Mouse (Mus musculus) G1E (cell line): Measurements from ENCODE around the gene Rnf111.

Experiments
- CTCF ChIP-seq: IDR thresholded peaks from 2 replicates; pipeline ENCODE4 v1.5.1; 2012; ENCODE audit warnings: low read depth, low read length, inconsistent platforms, mixed read lengths
- GATA1 ChIP-seq: IDR thresholded peaks from 2 replicates; pipeline ENCODE4 v1.6.1; 2012; ENCODE audit warnings: borderline replicate concordance, low read length, inconsistent platforms, mixed read lengths
- GATA2 ChIP-seq: IDR thresholded peaks from 2 replicates; pipeline ENCODE4 v1.6.1; 2012; ENCODE audit warnings: low read depth, low read length, inconsistent platforms, borderline replicate concordance

DNA sequence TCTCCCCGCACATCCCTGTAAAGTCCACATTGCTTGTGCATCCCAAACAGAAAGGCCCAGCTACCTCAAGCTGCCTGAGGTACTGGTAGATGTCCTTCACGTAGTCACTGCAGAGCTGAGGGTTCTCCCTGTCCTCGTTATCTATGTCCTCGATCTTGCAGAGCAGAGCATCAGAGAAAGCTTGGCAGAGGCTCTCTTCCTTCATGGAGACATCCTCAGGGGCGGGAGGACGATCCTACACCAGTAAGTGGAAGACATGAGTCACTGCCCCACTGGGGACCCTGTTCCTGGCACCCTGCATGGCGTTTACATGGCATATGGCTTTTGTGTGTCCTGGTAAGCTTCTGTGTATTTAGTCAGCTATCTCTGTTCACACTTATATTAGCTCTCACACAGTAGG, 90.5 kb downstream of the Rnf111 start:
- no peak for TF ChIP-seq CTCF
- no peak for TF ChIP-seq GATA2
- no peak for TF ChIP-seq GATA1
